Mouse (Mus musculus) induced T-regulatory cell, adult 2 months (primary cell): ENCODE measurements at regions not wholly inside any gene's neighbourhood (a gene's known extent, or its start where the extent isn't known, plus 50 kb on each side); places are given as distances from the start of the nearest gene placed in this dataset.

Experiments
- DNase-seq: peaks from one replicate; pipeline ENCODE4 v3.0.0-alpha.2; 2012; ENCODE audit warnings: low read depth

DNA sequence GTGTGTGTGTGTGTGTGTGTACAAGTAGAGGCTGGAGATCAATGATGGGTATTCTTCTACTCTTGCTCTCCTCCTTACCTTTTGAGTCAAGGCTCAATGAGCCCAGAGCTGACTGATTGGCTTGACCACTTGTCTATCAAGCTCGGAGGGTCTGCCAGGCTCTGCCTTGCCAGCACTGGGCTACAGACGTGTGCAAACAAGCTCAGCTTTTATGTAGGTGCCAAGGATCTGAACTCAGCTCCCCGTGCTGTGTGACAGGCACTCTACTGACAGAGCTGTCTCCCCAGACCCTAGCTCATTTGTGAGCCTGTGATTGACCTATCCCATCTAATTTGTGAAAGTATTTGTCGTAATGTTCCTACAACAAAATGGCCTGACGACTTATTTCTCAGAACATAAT, 54.2 kb upstream of the Cdc42bpa start:
- DNase-seq = peak; percentile 7

GRCm38 (mm10) chr1:179892711-179893110, 67.6 kb upstream of the Cdc42bpa start:
- no peak for DNase-seq

GRCm38 (mm10) chr1:179887921-179888320, 72.4 kb upstream of the Cdc42bpa start:
- DNase-seq = no peak

DNA sequence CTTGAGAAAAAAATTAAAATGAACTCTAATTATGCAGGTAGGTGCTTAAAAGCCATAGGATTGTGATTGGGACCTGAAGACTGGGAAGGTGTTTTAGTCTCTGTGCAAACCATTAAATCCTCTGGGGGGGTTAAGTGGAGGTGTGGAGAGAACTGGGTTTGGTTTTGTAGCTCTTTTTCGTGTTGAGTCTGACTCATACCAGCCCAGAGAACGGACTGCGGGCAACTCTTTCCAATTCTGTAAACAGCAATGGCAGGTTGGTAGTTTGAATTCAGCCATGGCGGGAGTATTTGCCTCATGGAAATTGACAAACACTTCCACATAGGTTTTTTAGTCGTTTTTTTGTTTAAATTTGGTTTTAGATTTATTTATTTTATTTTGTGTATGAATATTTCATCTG, 77.7 kb upstream of the Ahctf1 start:
- DNase-seq = no peak

GRCm38 (mm10) chr1:179877893-179878292, 74.4 kb upstream of the Ahctf1 start:
- DNase-seq = no peak

DNA sequence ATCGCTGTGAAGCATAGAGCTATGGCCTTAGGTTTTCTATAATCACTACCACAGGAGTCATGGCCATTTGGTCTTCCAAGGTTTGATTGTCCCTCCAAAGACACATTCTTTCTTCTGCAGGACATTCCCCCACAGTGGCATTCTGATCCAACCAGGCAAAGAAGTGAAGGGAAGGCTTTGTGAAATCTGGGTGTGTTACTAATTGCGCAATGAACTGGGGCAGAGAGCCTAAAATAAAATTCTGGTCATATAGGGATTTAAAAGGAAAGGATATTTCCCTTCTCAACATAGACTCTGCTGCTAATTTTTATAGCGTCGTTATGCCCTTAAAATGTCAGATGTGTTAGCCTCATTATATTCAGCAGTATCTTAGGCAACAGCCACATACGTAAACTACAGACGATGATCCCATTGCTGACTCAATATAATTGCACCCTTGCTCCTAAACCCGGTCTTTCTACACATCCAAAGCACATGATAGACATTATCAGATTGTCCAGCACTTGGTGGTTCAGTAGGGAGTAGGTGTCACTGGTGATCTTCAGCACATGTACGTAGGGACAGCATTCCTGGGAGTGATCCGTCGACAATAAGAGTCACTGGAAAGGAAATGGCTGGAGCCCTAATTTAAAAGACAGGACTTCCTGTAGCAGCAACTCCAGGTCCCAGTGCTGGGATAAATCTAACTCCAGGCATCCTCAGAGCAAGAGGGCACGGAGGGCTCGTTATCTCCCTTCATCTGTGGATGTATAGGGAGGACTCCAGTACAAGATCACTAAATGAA, 70.5 kb upstream of the Ahctf1 start:
- no peak for DNase-seq

DNA sequence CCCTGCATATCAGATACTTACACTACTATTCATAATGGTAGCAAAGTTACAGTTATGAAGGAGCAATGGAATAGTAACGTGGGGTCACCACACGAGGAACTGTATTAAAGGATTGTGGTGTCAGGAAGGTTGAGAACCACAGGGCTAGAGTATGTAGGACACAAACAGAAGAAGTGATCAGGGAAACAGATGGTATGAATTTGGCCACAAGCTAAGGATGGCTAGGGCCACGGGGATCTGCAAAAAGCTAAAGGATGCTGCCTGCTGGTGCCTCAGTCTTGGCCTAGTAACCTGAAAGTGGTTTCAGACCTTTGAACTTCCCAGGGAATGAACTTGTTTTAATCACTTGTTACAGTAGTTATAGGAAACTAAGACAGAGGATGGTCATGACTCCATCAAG, 68.5 kb upstream of the Ahctf1 start:
- DNase-seq = no peak

GRCm38 (mm10) chr1:179868656-179869055, 65.2 kb upstream of the Ahctf1 start:
- DNase-seq = no peak

DNA sequence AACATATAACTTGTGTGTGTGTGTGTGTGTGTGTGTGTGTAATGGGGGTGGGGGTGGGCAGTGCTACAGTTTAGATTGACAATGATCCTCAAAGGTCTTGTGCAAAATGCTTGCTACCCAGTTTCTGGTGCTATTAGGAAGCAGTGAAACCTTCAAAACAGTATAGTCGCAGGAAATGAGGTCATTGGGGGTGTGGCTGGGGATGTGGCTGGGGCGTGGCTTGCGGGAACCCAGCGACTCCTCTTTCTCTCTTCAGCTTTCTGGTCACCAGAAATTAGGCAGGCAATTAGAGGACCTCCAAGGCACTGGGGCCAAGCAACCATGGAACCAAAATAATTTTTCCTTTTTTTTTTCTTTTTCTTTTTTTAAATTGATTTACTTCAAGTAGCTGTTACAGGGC, 64.0 kb upstream of the Ahctf1 start:
- DNase-seq = peak; percentile 39

DNA sequence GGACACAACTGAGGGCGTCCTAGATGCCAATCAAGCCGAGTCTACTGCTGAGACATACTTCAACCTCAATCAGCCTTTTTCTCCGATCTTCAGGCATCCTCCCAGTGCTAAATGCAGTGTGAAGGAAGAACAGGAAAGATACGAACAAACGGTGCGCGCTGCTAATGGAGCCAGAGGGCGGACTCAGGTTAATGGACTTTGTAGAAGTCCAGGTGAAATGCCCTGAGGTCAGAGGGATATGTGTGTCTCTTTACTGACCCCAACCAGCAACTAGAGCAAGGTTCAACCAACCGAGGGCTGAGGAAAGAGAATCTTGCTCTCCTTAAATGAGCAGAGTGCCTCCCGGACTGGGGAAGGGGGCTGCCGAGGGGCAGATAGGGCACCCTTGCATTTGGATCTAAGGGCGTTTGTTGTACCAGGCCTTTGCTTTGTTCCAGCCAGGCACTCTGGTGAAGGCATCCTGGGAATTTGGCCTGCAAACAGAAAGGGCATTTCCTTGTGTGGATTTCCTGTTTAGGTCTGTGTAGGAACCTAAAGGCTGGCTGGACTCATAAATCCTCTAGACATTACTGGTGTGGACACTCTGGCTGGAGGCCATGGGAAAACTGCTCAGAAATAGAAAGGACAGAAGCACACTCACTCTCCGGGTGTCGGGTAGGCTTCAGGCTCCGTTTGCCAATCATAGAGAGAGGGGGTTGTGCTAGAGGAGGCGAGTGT, 62.7 kb upstream of the Ahctf1 start:
- DNase-seq = no peak

DNA sequence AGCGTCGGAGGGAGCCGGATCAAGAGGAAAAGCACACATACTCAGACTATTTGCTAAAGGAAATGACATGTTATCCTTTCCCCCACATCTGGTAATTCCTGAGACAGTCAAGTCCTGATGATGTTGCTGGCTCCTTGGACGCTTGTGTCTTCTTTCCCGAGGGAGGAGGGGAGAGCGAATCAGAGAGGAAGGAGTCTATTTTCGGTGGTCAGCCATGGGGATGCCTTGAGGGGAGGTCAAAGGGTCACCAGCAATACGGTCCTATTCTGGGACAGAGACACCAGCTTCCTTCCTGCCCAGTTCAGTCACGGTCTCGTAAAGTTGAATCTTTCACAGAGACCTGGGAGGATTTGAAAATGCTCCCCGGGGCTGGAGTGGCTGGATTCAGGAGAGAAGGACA, 62.1 kb upstream of the Ahctf1 start:
- no peak for DNase-seq

GRCm38 (mm10) chr1:179864537-179865226, 61.2 kb upstream of the Ahctf1 start:
- no peak for DNase-seq

DNA sequence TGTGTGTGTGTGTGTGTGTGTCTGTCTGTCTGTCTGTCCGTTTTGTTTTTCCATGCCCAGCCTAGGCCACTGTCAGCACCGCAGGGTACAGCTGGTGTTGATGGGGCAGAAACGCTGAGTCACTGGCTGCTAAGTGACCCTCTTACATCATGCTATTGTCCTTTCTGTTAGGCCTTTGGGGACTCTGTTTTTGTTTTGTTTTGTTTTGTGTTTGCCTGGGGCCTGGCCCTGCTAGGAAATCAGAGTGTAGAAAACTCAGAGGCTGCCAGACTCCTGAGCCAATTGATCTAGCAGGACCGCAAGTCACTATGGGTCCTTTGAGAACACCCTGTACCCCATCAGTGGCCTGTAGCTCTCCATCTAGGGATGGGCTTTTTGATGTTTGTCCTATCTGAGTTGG, 59.9 kb upstream of the Ahctf1 start:
- no peak for DNase-seq

DNA sequence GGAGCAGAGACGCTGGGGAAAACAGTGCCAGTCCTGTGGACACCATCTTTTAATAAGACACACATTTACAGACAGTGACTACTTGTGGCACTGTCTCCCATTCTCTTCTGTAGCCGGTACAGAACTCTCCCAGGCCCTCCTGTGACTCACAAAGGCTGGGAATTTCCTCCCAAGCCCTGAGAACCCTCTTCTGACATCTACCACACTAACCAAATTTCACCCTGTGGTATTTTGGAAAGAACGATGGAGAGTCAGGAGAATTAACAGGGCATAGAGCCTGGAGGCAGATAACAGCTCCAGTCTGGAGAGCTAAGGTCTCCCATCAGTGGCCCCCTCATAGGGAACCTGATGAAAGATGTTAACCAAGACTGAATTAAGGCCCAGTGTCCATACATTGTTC, 59.5 kb upstream of the Ahctf1 start:
- no peak for DNase-seq

DNA sequence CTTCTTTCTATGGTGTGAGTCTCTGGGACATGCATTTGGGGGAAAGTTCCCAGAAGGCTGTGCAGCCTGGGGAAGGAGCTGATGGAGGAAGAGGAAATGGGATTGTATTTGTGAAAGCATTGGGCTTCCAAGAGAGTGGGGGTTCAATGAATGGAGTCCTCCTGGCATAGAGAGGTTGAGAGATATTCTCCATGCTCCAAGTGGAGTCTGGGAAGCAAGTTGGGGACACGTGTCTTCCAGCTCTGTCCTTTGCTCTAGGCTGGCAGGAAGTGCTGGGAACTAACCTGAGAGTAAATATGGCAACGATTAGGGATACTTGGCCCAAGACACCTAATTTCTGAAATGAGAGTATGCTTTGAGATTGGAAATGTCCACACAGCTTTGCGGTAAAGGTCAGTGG, 58.3 kb upstream of the Ahctf1 start:
- no peak for DNase-seq

GRCm38 (mm10) chr1:179859552-179859902, 56.0 kb upstream of the Ahctf1 start:
- no peak for DNase-seq

- peak; percentile 41 for DNase-seq
These were observed 55.5 kb upstream of the Ahctf1 start for GRCm38 (mm10) chr1:179858780-179859551.

GRCm38 (mm10) chr1:179854288-179854965, 50.9 kb upstream of the Ahctf1 start:
- no peak for DNase-seq
